Mouse (Mus musculus) retina, postnatal 7 days (tissue): ENCODE measurements around the gene Olfr1461.

Source experiments
- DNase-seq: peaks from one replicate; pipeline ENCODE4 v3.0.0-alpha.2; 2012; ENCODE audit warnings: low read depth, low spot score

Gene Olfr1461

DNA sequence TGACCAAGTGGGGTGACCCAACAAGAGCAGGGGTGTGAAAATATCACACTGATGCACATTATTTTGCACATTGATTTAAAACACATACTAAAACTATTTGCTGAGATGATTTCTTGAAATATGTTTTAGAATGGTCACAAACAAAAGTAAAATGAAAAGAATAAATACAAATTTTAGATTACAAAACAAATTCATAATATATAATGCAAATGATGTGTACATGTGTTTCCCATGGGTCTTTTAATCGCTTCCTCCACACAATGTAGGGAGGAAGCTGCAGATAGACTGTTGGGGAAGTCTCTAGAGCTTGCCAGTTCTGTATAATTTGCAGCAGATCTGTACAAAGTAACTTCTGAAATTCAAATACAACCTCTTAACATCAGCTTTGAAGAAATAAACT, at the start of gene Olfr1461:
Olfr1461 (plus strand) TSS at position 301 of the 400 bp plus-strand sequence.
- DNase-seq = no peak

DNA sequence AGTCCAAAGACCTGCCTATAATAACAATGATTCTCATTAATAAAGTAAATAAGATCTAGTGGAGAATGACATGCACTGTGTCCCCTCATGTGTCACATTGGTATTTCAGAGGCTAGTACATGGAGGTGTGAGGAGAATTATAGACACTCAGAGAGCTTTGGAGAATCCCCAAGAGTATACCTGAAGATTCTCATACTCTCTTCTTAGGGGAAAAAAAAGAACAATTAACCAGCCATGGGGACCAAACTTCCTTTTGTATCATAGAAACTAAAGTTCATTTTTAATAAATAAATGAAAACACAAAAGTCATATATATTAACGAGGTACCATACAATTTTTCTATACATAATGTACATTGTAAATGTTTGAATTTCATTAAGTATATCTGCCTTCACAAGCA, 13.4 kb upstream of the Olfr1461 start, which contains the start of gene Olfr1459:
Olfr1459 (minus strand) TSS at position 101 of the 400 bp plus-strand sequence.
- no peak for DNase-seq

DNA sequence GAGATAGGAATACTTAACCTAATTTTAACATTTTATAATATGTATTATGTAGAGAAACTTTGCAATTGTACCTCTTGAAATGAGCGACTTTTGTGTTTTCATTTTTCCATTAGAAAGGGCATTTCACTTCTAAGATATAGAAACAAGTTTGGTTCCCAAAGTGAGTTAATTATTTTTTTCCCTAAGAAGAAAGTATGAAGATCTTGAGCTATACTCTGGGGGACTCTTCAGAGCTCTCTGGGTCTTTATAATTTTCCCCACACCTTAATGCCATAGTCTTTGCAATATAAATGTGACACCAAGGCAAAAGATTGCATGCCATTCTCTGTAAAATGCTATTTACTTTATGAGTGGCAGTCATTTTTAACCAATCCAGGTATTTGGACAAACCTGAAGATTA, 22.6 kb downstream of the Olfr1461 start, which contains the start of gene Olfr1462:
Olfr1462 (plus strand) TSS at position 301 of the 400 bp plus-strand sequence.
- no peak for DNase-seq
